Mouse (Mus musculus): Measurements from ENCODE around the gene Ptgr2.
A peak's percentile ranks its signal among the peaks of the same experiment; 100 is the strongest.

DNA sequence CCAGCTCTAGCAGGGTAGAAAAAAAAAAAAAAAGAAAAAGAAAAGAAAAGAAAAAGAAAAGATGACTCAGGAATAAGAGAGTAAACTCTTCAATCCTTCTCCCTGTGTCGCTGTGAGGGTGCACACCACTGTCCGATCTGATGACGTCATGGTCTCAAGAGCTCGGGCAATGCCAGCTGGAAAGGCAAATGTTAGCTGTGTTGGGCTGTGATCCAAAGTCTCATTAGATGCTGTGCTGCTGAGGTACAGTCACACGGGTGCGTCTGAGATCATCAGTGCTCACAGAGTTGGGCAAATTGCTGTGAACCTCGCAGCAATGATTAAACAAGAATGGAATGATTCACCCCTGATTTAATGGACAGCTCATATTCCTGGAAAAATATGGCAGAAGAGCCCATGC, 6.1 kb upstream of the Ptgr2 start:
- TF ChIP-seq CEBPB (IDR thresholded peaks at IDR 0.05; ENCODE audit: low read depth), result no peak
- no peak for TF ChIP-seq CTCF (IDR thresholded peaks at IDR 0.05; ENCODE audit: control insufficient read depth, insufficient read depth, insufficient read length)
- TF ChIP-seq MAX (IDR thresholded peaks at IDR 0.05), result no peak
- TF ChIP-seq MYOD1 (IDR thresholded peaks at IDR 0.05; ENCODE audit: control insufficient read depth, insufficient read length, low read depth), result peak; percentile 71
- TF ChIP-seq USF1 (IDR thresholded peaks at IDR 0.05; ENCODE audit: low read depth), result no peak
- TF ChIP-seq FOSL1 (IDR thresholded peaks at IDR 0.05; ENCODE audit: insufficient read depth, low read length, poor library complexity, severe bottlenecking), result no peak
- TF ChIP-seq MYOG (IDR thresholded peaks at IDR 0.05; ENCODE audit: control insufficient read depth, extremely low read depth, insufficient read length), result no peak

All from C2C12 (cell line).